Mouse (Mus musculus) heart, embryonic 12.5 days (tissue): ENCODE measurements around the gene Smarcad1. TPM values are rescaled to one million over a fixed set of nuclear protein-coding genes. Genes with fewer than 3 reads are reported as not detected.
"Not testable (repeated sequence)": the region's sequence is repeated elsewhere in the genome, so short reads cannot be mapped to it uniquely, and the experiment has no call there.

Source experiments
- ATAC-seq: fragments of 200-750 bp; cut with Nextera tagmentation; 2 replicates; pipeline ENCODE4 v1.8.0; 2017; ENCODE audit warnings: moderate TSS enrichment, moderate library complexity; ENCODE audit not compliant: insufficient number of reproducible peaks, low FRiP score
- H3K27ac ChIP-seq: fragments of 300-500 bp; sonication (generic); 2 replicates; pipeline ENCODE4 v1.5.1; 2016; ENCODE audit warnings: mild to moderate bottlenecking, moderate library complexity; ENCODE audit not compliant: poor library complexity, severe bottlenecking
- H3K27me3 ChIP-seq: fragments of 300-500 bp; sonication (generic); replicated peaks from 2 replicates; pipeline ENCODE4 v1.6.1; 2016; ENCODE audit warnings: mild to moderate bottlenecking, moderate library complexity
- H3K36me3 ChIP-seq: fragments of 300-500 bp; sonication (generic); 2 replicates; pipeline ENCODE4 v1.6.1; 2016; ENCODE audit warnings: mild to moderate bottlenecking, moderate library complexity
- H3K4me1 ChIP-seq: fragments of 300-500 bp; sonication (generic); replicated peaks from 2 replicates; pipeline ENCODE4 v1.6.1; 2016; ENCODE audit warnings: mild to moderate bottlenecking
- H3K4me2 ChIP-seq: fragments of 300-500 bp; sonication (generic); 2 replicates; pipeline ENCODE4 v1.6.1; 2016; ENCODE audit warnings: mild to moderate bottlenecking, moderate library complexity
- H3K4me3 ChIP-seq: fragments of 300-500 bp; sonication (generic); 2 replicates; pipeline ENCODE4 v1.5.1; 2016; ENCODE audit warnings: mild to moderate bottlenecking
- H3K9ac ChIP-seq: fragments of 300-500 bp; sonication (generic); 2 replicates; pipeline ENCODE4 v1.6.1; 2016; ENCODE audit warnings: mild to moderate bottlenecking, moderate library complexity
- H3K9me3 ChIP-seq: fragments of 300-500 bp; sonication (generic); replicated peaks from 2 replicates; pipeline ENCODE4 v1.6.1; 2016; ENCODE audit warnings: mild to moderate bottlenecking, moderate library complexity
- WGBS: fragments of 180-500 bp; shearing (Covaris S2); methylation state at CpG from one replicate; pipeline ENCODE4 v1.1.7; 2016; 5-methylcytosine and 5-hydroxymethylcytosine counted together
- polyA plus RNA-seq: library from polyadenylated mRNA; unstranded; fragments of >200 nt; fragmentation: Nextera tagmentation; extraction: Ambion mirVana; gene quantifications from 2 replicates; pipeline ENCODE4 v1.2.1, GENCODE M21; 2016

Smarcad1 gene
- polyA plus RNA-seq, 1 experiment from 2014 or later: 62.7 TPM

- Histone ChIP-seq H3K9me3 (peaks cover 3% of the 10 kb centered on the region; the same call in 1 of the 2 replicates), H3K9ac (no peak overlapping the region), H3K36me3 (no peaks in the 10 kb centered on the region), H3K4me1 (0 out of 2 replicates have a peak, but pooled peaks cover 4% of the 10 kb centered on the region), H3K27ac (no peak overlapping the region), H3K4me3 (no peak overlapping the region), H3K27me3 (no peaks in the 10 kb centered on the region), H3K4me2 (no peak overlapping the region)
- WGBS: 65% methylated on average over 6 of the region's 6 CpGs
- no peak for ATAC-seq
These were observed 19.3 kb upstream of the Smarcad1 start for GRCm38 (mm10) chr6:65023053-65023452.

- Histone ChIP-seq H3K9me3 (peaks cover 3% of the 10 kb centered on the region; the same call in 1 of the 2 replicates), H3K27ac (no peak overlapping the region), H3K4me1 (0 out of 2 replicates have a peak, but pooled peaks cover 3% of the 10 kb centered on the region), H3K4me2 (no peak overlapping the region), H3K36me3 (no peaks in the 10 kb centered on the region), H3K9ac (no peak overlapping the region), H3K27me3 (no peaks in the 10 kb centered on the region), H3K4me3 (no peak overlapping the region)
- ATAC-seq: no peak
- WGBS: 43% methylated on average over 2 of the region's 2 CpGs
These were observed 17.7 kb upstream of the Smarcad1 start for GRCm38 (mm10) chr6:65024668-65025067.

GRCm38 (mm10) chr6:65025130-65025529 lies 17.3 kb upstream of the Smarcad1 start:
- Histone ChIP-seq H3K9ac (no peak overlapping the region), H3K4me1 (no peaks in the 10 kb centered on the region), H3K4me2 (no peak overlapping the region), H3K9me3 (peaks cover 3% of the 10 kb centered on the region; the same call in 1 of the 2 replicates), H3K36me3 (no peaks in the 10 kb centered on the region), H3K4me3 (no peak overlapping the region), H3K27me3 (no peaks in the 10 kb centered on the region), H3K27ac (no peak overlapping the region)
- ATAC-seq: no peak
- WGBS: 89% methylated on average over 4 of the region's 4 CpGs

- Histone ChIP-seq H3K27me3 (no peaks in the 10 kb centered on the region), H3K27ac (no peak overlapping the region), H3K9ac (no peak overlapping the region), H3K4me2 (no peak overlapping the region), H3K4me1 (no peaks in the 10 kb centered on the region), H3K4me3 (no peak overlapping the region), H3K9me3 (0 out of 2 replicates have a peak, but pooled peaks cover 6% of the 10 kb centered on the region), H3K36me3 (no peaks in the 10 kb centered on the region)
- 81% methylated on average over 2 of the region's 2 CpGs for WGBS
- no peak for ATAC-seq
These were observed 7.7 kb upstream of the Smarcad1 start for GRCm38 (mm10) chr6:65034661-65035060.

GRCm38 (mm10) chr6:65035469-65035868 lies 6.9 kb upstream of the Smarcad1 start:
- 70% methylated on average over 2 of the region's 2 CpGs for WGBS
- no peak overlapping the region for H3K4me3 ChIP-seq
- H3K27ac ChIP-seq: no peak overlapping the region
- ATAC-seq: no peak
- H3K4me2 ChIP-seq: no peak overlapping the region
- H3K9ac ChIP-seq: no peak overlapping the region
- H3K4me1 ChIP-seq: no peaks in the 10 kb centered on the region
- 0 out of 2 replicates have a peak, but pooled peaks cover 6% of the 10 kb centered on the region for H3K9me3 ChIP-seq
- no peaks in the 10 kb centered on the region for H3K27me3 ChIP-seq
- H3K36me3 ChIP-seq: no peaks in the 10 kb centered on the region

- peak overlapping the region; percentile 70 for H3K4me2 ChIP-seq
- H3K27me3 ChIP-seq: no peaks in the 10 kb centered on the region
- 0 out of 2 replicates have a peak overlapping the region, but pooled peaks have one; percentile 96 for H3K9ac ChIP-seq
- peaks cover 29% of the 10 kb centered on the region for H3K36me3 ChIP-seq
- no peak overlapping the region for H3K27ac ChIP-seq
- H3K4me3 ChIP-seq: peak overlapping the region; percentile 88
- no peaks in the 10 kb centered on the region for H3K9me3 ChIP-seq
- 40% methylated on average over 10 of the region's 10 CpGs for WGBS
- peaks cover 6% of the 10 kb centered on the region; the same call in 1 of the 2 replicates for H3K4me1 ChIP-seq
- ATAC-seq: no peak
These were observed 451 bp upstream of the Smarcad1 start for GRCm38 (mm10) chr6:65041932-65042331.

GRCm38 (mm10) chr6:65043241-65043640 lies 858 bp downstream of the Smarcad1 start:
- Histone ChIP-seq H3K36me3 (peaks cover 35% of the 10 kb centered on the region), H3K9me3 (no peaks in the 10 kb centered on the region), H3K27me3 (no peaks in the 10 kb centered on the region), H3K4me1 (peaks cover 6% of the 10 kb centered on the region; the same call in 1 of the 2 replicates), H3K4me2 (peak overlapping the region; percentile 70), H3K4me3 (peak overlapping the region; percentile 88), H3K27ac (peak overlapping the region; percentile 78; the same call in 1 of the 2 replicates), H3K9ac (peak overlapping the region; percentile 96)
- ATAC-seq: no peak
- 12% methylated on average over 7 of the region's 7 CpGs for WGBS

GRCm38 (mm10) chr6:65049100-65049499 lies 6.7 kb downstream of the Smarcad1 start:
- no peaks in the 10 kb centered on the region for H3K27me3 ChIP-seq
- peaks cover 77% of the 10 kb centered on the region for H3K36me3 ChIP-seq

GRCm38 (mm10) chr6:65056620-65057019 lies 14.2 kb downstream of the Smarcad1 start:
- WGBS: 80% methylated on average over 5 of the region's 5 CpGs
- Histone ChIP-seq H3K36me3 (peaks cover 66% of the 10 kb centered on the region), H3K27ac (no peak overlapping the region), H3K4me2 (no peak overlapping the region), H3K4me1 (no peaks in the 10 kb centered on the region), H3K9ac (no peak overlapping the region), H3K27me3 (no peaks in the 10 kb centered on the region), H3K9me3 (no peaks in the 10 kb centered on the region), H3K4me3 (no peak overlapping the region)
- ATAC-seq: no peak

More at GRCm38 (mm10) chr6:65049100-65049499, 6.7 kb downstream of the Smarcad1 start:
- Histone ChIP-seq H3K4me3 (no peak overlapping the region), H3K9ac (no peak overlapping the region), H3K4me2 (no peak overlapping the region), H3K9me3 (no peaks in the 10 kb centered on the region), H3K4me1 (no peaks in the 10 kb centered on the region), H3K27ac (no peak overlapping the region)
- 92% methylated on average over 4 of the region's 4 CpGs for WGBS
- no peak for ATAC-seq

GRCm38 (mm10) chr6:65057137-65057536 lies 14.8 kb downstream of the Smarcad1 start:
- not testable (repeated sequence) for H3K27ac ChIP-seq, H3K4me2 ChIP-seq, H3K9ac ChIP-seq, H3K4me1 ChIP-seq, H3K9me3 ChIP-seq, H3K27me3 ChIP-seq, ATAC-seq, H3K4me3 ChIP-seq
- peaks cover 63% of the 10 kb centered on the region for H3K36me3 ChIP-seq
- WGBS: 77% methylated on average over 4 of the region's 4 CpGs

GRCm38 (mm10) chr6:65061049-65061448 lies 18.7 kb downstream of the Smarcad1 start:
- Histone ChIP-seq H3K36me3 (peaks cover 60% of the 10 kb centered on the region), H3K9ac (no peak overlapping the region), H3K27me3 (no peaks in the 10 kb centered on the region), H3K27ac (no peak overlapping the region), H3K4me1 (no peaks in the 10 kb centered on the region), H3K9me3 (no peaks in the 10 kb centered on the region), H3K4me2 (no peak overlapping the region), H3K4me3 (no peak overlapping the region)
- 86% methylated on average over 1 of the region's 1 CpGs for WGBS
- no peak for ATAC-seq

GRCm38 (mm10) chr6:65075201-65075600 lies 32.8 kb downstream of the Smarcad1 start:
- H3K9me3 ChIP-seq: no peaks in the 10 kb centered on the region
- no peak overlapping the region for H3K4me2 ChIP-seq
- no peak overlapping the region for H3K27ac ChIP-seq
- no peaks in the 10 kb centered on the region for H3K4me1 ChIP-seq
- H3K27me3 ChIP-seq: no peaks in the 10 kb centered on the region
- no peak for ATAC-seq
- 77% methylated on average over 2 of the region's 2 CpGs for WGBS
- H3K36me3 ChIP-seq: peaks cover 57% of the 10 kb centered on the region
- no peak overlapping the region for H3K4me3 ChIP-seq
- H3K9ac ChIP-seq: no peak overlapping the region
